Mouse (Mus musculus) liver, postnatal 0 days (tissue): Measurements from ENCODE around the gene Tango2.

Experiments used
- CTCF ChIP-seq: sonication (generic); IDR thresholded peaks from 2 replicates; pipeline ENCODE4 v1.5.1; 2016; ENCODE audit warnings: antibody characterized with exemption, low read depth
- EP300 ChIP-seq: IDR thresholded peaks from 2 replicates; pipeline ENCODE4 v1.6.1; 2016; ENCODE audit warnings: antibody characterized with exemption, low read depth, mild to moderate bottlenecking

DNA sequence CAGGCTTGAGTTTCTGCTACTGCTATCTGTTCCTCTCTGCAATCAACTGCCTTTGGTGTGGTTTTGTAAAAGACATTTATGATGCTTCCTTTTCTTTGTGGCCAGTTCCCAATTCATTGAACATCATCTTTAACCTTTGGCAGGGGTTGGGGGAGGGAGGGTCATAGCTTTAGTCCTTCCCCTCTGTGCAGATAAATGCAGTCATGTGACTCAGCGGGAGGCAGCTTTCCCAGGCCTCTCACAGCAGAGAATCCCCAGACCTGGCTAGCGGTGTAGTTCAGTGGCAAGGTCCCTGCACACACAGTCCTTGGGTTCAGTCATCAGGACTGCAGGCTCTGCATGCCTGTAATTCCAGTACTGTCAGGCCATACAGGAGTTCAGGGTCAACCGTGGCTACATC, 29.3 kb upstream of the Tango2 start:
- TF ChIP-seq EP300 (no peak), CTCF (no peak)
